Mouse (Mus musculus): ENCODE measurements at regions not wholly inside any gene's neighbourhood (a gene's known extent, or its start where the extent isn't known, plus 50 kb on each side); places are given as distances from the start of the nearest gene placed in this dataset.

GRCm38 (mm10) chr6:51701253-51702020 lies 177.7 kb downstream of the Snx10 start:
- no peak for DNase-seq (ENCODE audit: low spot score in 2 of 2)

- no peak for DNase-seq (ENCODE audit: low spot score in 2 of 2)
Observed at GRCm38 (mm10) chr6:51702456-51703171, 178.9 kb downstream of the Snx10 start.

DNA sequence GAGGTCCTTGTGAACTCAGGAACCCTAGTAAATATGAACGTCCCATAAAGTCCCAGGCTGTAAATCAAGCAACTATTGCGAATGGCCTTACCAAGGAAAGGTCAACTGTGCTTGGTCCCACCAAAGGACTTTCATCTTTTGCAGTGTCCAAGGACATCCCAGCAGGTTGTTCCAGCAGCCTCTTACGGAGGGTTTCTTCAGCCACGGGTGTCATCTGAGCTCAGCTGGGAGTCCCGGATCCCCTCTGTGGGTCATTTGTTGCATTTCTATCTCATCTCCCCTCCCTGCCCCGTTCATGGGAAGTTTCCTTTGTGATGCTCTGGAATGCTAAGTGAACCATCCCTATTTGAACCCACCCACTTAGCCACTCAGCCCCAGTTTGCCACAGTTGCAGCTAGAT lies 184.3 kb downstream of the Snx10 start:
- DNase-seq (ENCODE audit: low spot score in 2 of 2): no peak

GRCm38 (mm10) chr6:51708668-51709339 lies 185.1 kb downstream of the Snx10 start:
- DNase-seq (ENCODE audit: low spot score in 2 of 2): no peak

GRCm38 (mm10) chr6:51709340-51710067 lies 185.8 kb downstream of the Snx10 start:
- DNase-seq (ENCODE audit: low spot score in 2 of 2): no peak

- DNase-seq (ENCODE audit: low spot score in 2 of 2): no peak
Observed at GRCm38 (mm10) chr6:51710153-51710552, 186.5 kb downstream of the Snx10 start.

DNA sequence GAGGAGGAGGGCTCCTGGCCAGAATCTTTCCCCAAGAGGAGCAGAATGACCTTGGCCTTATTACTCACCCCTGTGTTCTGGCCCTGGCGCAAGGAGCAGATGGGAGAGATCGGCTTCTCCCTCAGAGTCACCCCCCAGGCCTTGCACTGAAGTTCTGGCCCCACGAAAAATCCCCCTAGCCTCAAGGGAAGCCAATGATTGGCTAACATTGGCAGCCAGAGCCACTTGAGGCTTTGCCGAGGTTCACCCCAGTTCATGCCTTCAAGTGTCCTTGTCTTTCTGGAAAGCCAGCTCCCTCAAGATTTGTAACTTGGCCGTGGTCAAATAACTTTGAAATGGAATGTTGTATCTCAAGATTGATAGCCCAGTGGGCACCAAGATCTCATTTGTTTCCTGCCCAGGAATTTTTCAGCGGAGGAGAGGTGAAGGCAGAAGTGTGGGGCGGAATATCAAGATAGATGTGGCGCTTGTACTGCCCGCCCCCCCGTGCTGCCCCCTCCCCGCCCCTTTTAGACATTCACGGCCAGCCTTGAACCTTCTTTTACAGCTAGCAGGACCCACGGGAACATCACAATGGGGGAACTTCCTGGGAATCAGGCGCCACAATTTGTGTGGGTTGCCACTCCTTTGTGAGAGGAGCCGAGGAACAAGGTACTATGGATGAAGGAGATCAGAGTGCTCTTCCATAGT lies 187.4 kb downstream of the Snx10 start:
- DNase-seq (ENCODE audit: low spot score in 2 of 2): no peak

DNA sequence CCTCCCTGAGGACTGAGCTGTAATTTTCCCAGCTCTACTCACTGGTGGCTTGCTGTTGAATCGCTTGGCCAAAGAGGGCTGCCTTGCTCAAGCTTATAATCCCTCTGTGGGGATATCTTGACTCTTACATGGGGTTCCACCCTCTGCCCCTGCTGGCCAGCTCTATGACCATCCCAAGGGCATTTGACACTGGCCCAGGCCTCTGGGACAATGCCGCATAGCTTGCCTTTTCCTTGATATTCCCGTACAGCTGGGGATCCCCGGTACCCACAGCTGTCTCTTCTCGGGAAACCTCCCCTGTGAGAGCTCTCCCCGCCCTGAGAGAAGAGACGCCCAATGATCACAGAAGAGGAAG lies 187.9 kb downstream of the Snx10 start:
- DNase-seq (ENCODE audit: low spot score in 2 of 2): no peak

DNA sequence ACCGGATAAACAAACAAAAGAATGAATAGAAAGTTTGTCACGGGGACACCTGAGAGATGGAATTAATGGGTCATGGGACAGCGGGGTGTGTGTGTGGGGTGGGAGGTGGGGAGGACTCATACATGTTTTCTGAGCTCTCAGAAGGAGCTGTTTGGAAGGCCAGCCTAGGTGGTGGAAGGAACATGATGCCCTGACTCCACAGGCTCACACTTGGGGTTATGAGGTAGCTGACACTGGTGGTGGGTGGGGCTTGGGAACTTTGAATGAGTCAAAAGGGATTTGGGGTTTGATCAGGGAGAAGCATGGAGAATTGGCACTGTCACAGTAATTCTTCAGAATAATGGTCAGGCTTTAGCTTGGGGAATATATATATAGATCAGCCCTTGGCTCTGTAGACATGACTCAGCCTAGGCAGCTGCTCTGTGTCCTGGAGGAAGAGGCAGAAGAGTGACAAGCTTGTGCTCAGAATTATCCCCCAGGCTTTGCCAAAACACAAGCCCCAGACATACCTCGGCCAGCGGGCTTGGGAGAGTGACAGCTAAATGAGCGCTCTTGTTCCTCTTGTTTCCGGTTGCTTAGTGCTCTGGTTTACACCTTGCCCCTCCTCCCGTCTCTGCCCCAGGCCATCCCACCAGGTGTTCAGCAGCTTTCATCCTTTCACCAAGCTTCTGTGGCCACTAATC lies 191.6 kb downstream of the Snx10 start:
- DNase-seq (ENCODE audit: low spot score in 2 of 2): no peak

DNA sequence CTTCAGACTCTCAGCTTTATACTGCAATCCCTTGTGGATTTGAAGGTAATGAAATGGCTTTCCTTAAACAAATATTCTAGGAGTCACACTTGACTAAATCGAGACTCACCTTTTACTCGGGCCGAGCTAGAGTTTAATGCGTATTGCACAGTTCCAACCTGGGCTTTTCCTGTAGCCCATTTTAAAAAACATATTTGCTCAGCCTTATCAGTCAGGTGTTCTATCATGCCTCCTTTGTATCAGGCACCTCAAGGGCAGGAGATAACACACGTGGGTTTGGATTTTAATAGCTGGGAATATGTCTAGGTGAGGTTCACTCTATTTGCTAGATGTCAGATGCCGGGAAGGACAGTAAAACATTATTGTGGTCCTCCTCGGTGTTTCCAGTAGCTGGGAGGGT lies 193.7 kb downstream of the Snx10 start:
- no peak for DNase-seq (ENCODE audit: low spot score in 2 of 2)

DNA sequence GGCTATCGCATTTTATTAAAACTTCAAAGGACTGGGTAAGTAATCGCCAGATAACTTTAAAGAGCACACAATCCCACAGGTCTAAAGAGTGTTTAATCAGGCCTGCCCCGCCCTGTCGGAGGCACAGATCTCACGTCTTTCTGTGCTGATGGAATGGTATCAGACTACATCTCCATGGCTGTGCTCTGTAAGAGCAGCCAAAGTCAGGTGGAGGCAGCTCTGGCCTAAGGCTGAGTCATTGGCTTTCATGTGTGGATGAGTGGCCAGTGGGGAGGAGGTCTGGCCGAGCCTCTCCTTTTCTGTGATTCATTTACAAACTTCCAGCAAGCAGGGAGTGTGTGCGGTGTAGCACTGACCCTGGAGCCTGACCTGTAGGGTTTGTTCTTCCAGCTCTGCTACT lies 197.0 kb downstream of the Snx10 start:
- no peak for DNase-seq (ENCODE audit: low spot score in 2 of 2)

DNA sequence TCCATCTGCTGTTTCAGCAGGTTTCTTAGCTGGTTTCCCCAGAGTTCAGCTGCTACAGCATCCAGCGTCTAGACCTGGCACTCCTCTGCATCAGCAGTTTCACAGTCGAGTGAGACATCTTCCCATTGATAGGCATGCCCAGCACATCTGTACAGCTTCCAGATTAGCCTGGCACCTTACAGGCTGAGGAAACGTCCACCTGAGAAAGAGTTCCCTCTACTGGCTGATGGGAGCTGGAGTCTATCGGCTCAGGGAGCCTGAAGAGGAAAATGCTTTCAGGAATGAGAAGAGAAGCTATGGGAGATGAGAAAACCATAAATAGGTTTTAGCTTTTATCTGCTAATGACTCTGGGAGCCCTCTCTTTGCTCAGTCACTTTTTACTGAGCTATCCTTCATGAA lies 199.4 kb downstream of the Snx10 start:
- peak in 1 of 2 experiments; percentile 30 for DNase-seq (ENCODE audit: low spot score in 2 of 2)

- no peak for DNase-seq (ENCODE audit: low spot score in 2 of 2)
Observed at GRCm38 (mm10) chr6:51727191-51727590, 203.5 kb downstream of the Snx10 start.

DNA sequence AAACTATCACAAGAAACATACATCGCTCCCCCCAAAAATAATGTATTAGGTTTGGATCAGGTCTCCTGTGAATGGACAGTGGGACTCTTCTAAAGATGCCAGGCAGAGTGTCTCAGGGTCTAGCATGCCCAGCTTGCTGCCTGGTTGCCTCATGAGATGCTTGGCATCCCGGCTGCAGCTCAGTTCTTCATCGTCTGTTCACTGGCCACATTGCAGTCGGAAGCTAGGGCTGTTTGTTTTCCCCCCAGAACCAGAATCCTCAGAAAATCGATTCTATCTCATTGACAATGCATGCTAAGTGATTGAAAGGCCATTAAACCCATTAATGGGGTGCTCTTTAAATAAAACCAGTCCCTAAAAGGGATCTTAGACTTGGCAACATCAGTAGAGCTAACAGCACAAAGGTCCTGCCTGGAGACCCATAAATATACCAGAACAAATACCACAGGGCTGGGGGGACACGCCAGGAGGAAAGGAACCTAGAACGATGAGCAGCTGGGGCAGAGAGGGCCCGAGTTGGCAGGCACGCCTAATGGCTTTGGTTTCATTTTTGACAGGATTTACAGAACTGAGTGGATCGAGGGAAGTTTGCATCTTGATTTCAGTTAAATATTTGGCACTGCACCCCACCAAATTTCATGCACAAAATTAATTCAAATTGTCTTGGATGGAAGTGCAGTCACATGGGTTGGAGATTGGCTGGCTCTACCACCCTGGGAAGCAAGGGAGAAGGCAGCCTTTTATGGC lies 205.3 kb downstream of the Snx10 start:
- no peak for DNase-seq (ENCODE audit: low spot score in 2 of 2)

GRCm38 (mm10) chr6:51730564-51731351 lies 207.1 kb downstream of the Snx10 start:
- no peak for DNase-seq (ENCODE audit: low spot score in 2 of 2)

DNA sequence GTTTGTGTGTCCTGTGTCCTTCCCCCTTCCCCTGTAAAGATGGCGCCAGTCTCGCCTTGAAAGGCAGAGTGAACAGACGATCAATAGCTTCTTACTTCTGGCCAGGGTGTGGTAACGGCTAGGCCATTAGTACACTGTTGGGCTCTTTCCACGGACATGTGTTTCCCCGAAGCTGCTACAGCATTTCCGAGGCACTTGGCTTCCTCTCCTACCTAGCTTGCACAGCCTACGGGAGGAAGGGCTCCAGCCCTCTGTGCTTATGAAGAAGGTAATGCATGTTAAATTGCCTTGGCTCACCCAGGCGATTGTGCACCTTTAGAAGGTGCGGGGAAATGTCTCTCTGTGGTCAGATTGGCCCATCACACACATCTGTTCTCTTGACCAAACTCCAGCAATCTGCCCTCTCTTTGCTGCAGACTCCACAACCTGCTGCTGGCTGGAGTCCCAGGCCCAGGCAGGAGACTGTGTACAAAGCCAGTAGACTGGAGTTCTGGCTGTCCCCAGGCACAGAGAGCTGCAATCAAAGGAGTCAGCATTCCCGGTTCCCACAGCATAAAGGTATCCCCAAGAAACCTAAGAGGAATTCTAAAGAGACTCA lies 208.7 kb downstream of the Snx10 start:
- no peak for DNase-seq (ENCODE audit: low spot score in 2 of 2)

DNA sequence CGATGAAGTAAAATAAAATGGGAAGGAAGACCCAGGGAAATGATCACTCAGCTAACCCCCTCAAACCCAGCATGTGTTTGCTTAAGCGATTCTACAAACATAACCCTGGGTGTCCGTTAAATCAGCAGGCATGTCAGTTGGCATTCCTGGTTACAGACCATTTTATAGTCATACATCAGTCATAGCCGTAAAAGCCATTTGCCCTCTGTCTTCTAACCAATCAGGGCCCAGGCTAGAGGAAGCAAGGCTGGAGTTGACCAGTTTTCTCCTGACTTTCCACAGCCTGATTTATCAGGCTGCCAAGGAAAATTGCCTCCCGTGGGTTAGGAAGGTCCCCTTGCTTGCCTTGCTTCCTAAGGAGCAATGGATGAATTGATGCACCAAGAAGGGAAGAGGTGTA lies 212.3 kb downstream of the Snx10 start:
- DNase-seq (ENCODE audit: low spot score in 2 of 2): no peak

GRCm38 (mm10) chr6:51743105-51743660 lies 219.5 kb downstream of the Snx10 start:
- no peak for DNase-seq (ENCODE audit: low spot score in 2 of 2)

DNA sequence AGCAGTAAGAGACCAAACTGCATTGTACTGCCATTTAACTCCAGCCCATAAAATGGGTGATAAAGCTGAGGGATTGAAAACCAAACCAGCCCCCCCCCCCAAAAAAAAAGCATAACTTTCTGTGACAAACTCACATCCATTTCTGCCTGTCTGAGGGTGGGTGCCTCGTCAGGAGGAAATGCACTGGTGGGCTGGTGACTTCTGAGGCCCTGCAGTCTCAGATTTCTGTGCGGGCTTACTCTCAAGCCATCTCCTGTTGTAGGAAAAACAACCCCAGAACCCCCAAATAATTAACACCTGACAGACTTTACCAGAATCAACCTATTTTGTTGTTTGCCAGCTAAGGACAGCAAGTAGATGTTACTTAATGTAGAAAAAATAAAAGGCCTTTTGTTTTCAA lies 220.9 kb downstream of the Snx10 start:
- DNase-seq (ENCODE audit: low spot score in 2 of 2): no peak

Data from frontal cortex, postnatal 36 days (tissue).